Mouse (Mus musculus) thymus, adult 2 months (tissue): ENCODE data around the gene H1foo.

Experiments
- CTCF ChIP-seq: fragments of 200-500 bp; IDR thresholded peaks from 2 replicates; pipeline ENCODE4 v1.5.1; 2012; ENCODE audit warnings: mild to moderate bottlenecking, control low read depth, low read length, moderate library complexity, borderline replicate concordance; ENCODE audit not compliant: control insufficient read depth, poor library complexity, insufficient read depth; ENCODE audit errors: extremely low read depth
- POLR2A ChIP-seq: fragments of 200-500 bp; IDR thresholded peaks from 2 replicates; pipeline ENCODE4 v1.6.1; 2012; ENCODE audit warnings: mild to moderate bottlenecking, low read length, control low read depth, moderate library complexity; ENCODE audit not compliant: control insufficient read depth, poor library complexity, insufficient read depth; ENCODE audit errors: extremely low read depth

- TF ChIP-seq CTCF (no peak), POLR2A (no peak)
These were observed 33.9 kb downstream of the H1foo start for GRCm38 (mm10) chr6:115978596-115978995.
